Mouse (Mus musculus): ENCODE data around the gene Rb1.

DNA sequence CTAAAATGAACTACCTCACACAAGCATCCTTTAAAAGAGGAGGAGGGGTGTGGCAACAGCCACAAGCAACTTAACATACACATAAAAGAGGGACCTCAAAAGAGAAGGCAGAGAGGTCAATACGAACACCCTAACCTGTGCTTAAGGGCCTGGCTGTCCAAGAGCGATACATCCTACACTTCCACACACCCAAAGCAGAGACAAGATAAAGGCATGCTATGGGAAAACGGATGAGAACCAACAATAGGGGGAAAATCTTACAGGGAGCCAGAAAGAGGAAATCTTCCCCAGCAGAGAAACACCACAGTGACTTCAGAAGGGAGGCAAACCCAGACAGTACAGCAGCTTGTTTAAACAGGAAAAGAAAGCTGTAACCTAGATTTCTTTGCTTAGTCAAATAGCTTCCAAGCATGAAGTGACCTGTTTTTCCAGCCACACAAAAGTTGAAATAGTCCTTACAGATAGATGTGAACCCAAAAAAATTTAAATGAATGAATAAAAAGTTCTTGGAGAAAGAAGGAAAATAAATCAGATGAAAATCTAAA is 70.1 kb downstream of the Rb1 start:
- TF ChIP-seq CEBPB (IDR thresholded peaks at IDR 0.05; ENCODE audit: insufficient read depth, poor library complexity, severe bottlenecking) (no peak), POLR2A (IDR thresholded peaks at IDR 0.05; ENCODE audit: insufficient read length, low read depth) (no peak), MYOG (IDR thresholded peaks at IDR 0.05; ENCODE audit: control insufficient read depth in 1 of 3, insufficient read depth in 1 of 3, insufficient read length in 2 of 3, low read depth in 2 of 3) (no peak), POLR2AphosphoS2 (IDR thresholded peaks at IDR 0.05; ENCODE audit: insufficient read length, low read depth) (no peak), MAX (IDR thresholded peaks at IDR 0.05; ENCODE audit: low read depth) (no peak), USF1 (IDR thresholded peaks at IDR 0.05; ENCODE audit: low read depth) (no peak), MYOD1 (IDR thresholded peaks at IDR 0.05; ENCODE audit: control insufficient read depth in 1 of 3, insufficient read length in 2 of 3, low read depth in 2 of 3) (no peak), REST (IDR thresholded peaks at IDR 0.05; ENCODE audit: insufficient read depth, insufficient read length) (no peak), TCF3 (IDR thresholded peaks at IDR 0.05; ENCODE audit: insufficient read length, low read depth) (no peak), E2F4 (IDR thresholded peaks at IDR 0.05; ENCODE audit: insufficient read depth) (no peak), TCF12 (IDR thresholded peaks at IDR 0.05; ENCODE audit: insufficient read depth, poor library complexity, severe bottlenecking) (no peak)
